Mouse (Mus musculus): ENCODE measurements around the gene Phf7. TPM values are rescaled to one million over a fixed set of nuclear protein-coding genes. Genes with fewer than 3 reads are reported as not detected.

Gene Phf7
- total RNA-seq, 2 experiments from 2014 or later, result 5.3 to 6.0 TPM

DNA sequence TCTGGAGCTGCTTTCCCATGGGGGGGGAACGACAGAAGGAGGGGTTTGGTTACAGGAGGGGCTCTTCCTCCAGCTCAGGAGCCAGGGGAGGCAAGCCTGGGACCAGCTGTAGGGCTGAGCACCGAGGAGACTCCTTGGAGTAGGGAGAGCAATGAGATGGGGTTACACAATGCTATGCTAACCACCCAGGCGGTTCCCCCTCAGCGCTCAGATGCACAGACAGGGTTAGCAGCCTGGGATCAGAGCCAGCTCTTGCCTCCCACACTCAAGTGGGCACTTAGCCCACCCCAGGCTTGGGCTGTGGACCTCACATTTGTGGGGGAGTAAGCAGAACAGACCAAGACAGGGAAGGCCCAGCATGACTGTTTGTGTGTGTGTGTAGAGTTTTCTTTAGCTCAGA lies 24.1 kb downstream of the Phf7 start:
- TF ChIP-seq CTCF (conservative IDR thresholded peaks at IDR 0.05), result no peak
- peak; percentile 62 to 63 for DNase-seq (ENCODE audit: low spot score in 2 of 2)
- Histone ChIP-seq H3K27ac (peak overlapping the region; percentile 18; the same call in 1 of the 2 replicates), H3K4me3 (no peak overlapping the region)

- peak; percentile 72 for TF ChIP-seq CTCF (conservative IDR thresholded peaks at IDR 0.05)
- H3K27ac ChIP-seq, result no peak within 1 kb of the TSS
- 0 out of 2 replicates have a peak within 1 kb of the TSS, but pooled peaks have one; percentile 8 for H3K4me3 ChIP-seq
Observed at GRCm38 (mm10) chr14:31217666-31218065, 33.5 kb downstream of the Phf7 start, which contains the start of gene Sema3g. Gene Sema3g, plus strand, starts transcription at chr14:31217860.

DNA sequence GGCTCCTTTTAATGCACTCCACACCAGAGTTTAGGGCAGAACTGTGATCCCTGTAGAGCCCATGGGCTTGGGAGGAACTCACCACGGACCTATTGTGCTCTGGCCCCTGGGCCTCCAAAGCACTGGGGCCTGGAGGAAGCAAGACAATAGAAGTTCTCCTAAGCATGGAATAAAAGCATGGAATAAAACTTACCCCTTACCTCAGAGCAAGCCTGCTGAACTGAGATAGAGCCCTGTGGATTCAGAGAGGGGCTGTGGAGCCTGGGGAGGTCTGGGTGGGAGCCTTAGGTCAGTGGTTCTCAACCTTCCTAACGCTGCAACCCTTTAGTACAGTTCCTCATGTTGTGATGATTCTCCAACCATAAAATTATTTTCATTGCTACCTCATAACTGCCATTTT lies 34.3 kb downstream of the Phf7 start, which contains the start of gene Nisch:
TSS of gene Nisch (minus strand) at position 101 of the 400 bp plus-strand sequence.
- Histone ChIP-seq H3K27ac (no peak within 1 kb of the TSS), H3K4me3 (no peak within 1 kb of the TSS)

More at GRCm38 (mm10) chr14:31217666-31218065, 33.5 kb downstream of the Phf7 start, which contains the start of gene Sema3g:
- DNase-seq (ENCODE audit: low spot score in 2 of 2), result no peak

DNA sequence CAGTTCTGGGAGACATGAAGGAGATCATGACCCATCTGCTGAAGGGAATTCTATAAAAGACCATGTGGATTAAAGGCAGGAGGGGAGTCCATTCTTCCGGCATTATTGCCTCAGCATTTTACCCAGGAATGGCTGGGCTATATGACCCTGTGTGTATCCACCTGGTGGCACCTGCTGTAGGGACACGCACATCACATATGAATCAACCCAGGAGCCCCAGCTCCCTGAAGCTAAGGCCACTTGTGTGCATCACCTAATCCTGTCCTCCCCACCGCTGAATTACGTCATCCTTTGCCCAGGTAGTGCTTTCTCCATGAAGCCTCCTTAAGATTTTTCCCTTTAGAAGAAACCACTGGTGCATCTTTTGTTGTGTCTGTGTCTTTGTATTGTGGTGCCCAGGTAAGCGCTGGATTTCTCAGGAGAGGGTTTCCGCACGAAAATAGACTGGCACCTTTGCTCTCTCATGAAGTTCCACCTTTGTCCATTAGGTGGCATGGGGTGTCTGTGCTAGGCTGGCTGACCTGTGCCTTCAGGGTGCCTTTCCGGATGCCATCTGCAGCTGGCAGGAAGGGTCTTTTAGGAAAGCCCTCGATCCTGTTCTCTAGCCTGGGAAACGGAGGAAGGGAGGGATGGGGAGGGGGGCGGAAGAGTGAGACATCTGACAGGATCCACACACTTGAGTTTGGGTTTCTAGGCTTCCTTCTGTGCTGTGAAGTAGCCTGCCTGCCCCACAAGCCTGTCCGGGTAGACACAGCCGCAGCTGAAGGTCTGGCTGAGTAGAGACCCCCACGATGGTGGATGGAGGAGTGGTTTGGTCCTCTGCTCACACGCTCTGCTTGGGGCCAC lies 35.7 kb downstream of the Phf7 start:
- Histone ChIP-seq H3K4me3 (no peak overlapping the region), H3K27ac (no peak overlapping the region)
- peak; percentile 88 for TF ChIP-seq CTCF (conservative IDR thresholded peaks at IDR 0.05)
- peak; percentile 45 to 75 for DNase-seq (ENCODE audit: low spot score in 2 of 2)

More for the DNA sequence above, 34.3 kb downstream of the Phf7 start, which contains the start of gene Nisch:
- no peak for TF ChIP-seq CTCF (conservative IDR thresholded peaks at IDR 0.05)
- DNase-seq (ENCODE audit: low spot score in 2 of 2), result no peak

DNA sequence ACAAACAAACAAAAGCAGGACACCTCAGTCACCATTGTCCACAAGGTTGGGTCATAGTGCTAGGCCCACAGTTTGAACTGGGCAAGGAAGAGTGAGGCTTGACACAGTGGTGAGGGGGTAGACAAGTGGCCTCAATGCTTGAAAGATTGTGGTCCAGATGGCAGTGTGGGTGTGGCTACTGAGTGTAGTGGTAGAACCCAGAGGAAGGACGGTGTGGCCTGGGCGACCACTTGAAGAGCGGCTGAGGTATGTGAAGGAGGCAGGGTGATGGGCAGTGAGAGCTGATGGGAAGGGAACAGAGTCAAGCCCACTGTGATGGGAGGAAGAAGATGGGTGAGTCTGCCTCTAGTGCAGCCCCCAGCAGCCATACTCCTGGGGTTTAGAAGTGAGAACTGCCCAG lies 36.4 kb downstream of the Phf7 start:
- no peak overlapping the region for H3K4me3 ChIP-seq
- H3K27ac ChIP-seq, result no peak overlapping the region
- TF ChIP-seq CTCF (conservative IDR thresholded peaks at IDR 0.05), result no peak
- DNase-seq (ENCODE audit: low spot score in 2 of 2), result no peak

- DNase-seq (ENCODE audit: low spot score in 2 of 2), result no peak
- Histone ChIP-seq H3K4me3 (no peak overlapping the region), H3K27ac (no peak overlapping the region)
- TF ChIP-seq CTCF (conservative IDR thresholded peaks at IDR 0.05), result no peak
Observed at GRCm38 (mm10) chr14:31213868-31214267, 37.2 kb downstream of the Phf7 start.

- no peak overlapping the region for H3K4me3 ChIP-seq
- H3K27ac ChIP-seq, result no peak overlapping the region
- TF ChIP-seq CTCF (conservative IDR thresholded peaks at IDR 0.05), result no peak
- DNase-seq (ENCODE audit: low spot score in 2 of 2), result no peak
Observed at GRCm38 (mm10) chr14:31212499-31212898, 38.6 kb downstream of the Phf7 start.

- no peak for DNase-seq (ENCODE audit: low spot score in 2 of 2)
- Histone ChIP-seq H3K27ac (no peak overlapping the region), H3K4me3 (no peak overlapping the region)
- no peak for TF ChIP-seq CTCF (conservative IDR thresholded peaks at IDR 0.05)
Observed at GRCm38 (mm10) chr14:31211854-31212253, 39.3 kb downstream of the Phf7 start.

- no peak for TF ChIP-seq CTCF (conservative IDR thresholded peaks at IDR 0.05)
- DNase-seq (ENCODE audit: low spot score in 2 of 2), result no peak
- H3K4me3 ChIP-seq, result no peak overlapping the region
- no peak overlapping the region for H3K27ac ChIP-seq
Observed at GRCm38 (mm10) chr14:31209133-31209557, 42.0 kb downstream of the Phf7 start.

GRCm38 (mm10) chr14:31208084-31208483 lies 43.0 kb downstream of the Phf7 start, which contains the start of gene Tnnc1:
Gene Tnnc1, plus strand, starts transcription at chr14:31208312.
- no peak for TF ChIP-seq CTCF (conservative IDR thresholded peaks at IDR 0.05)
- Histone ChIP-seq H3K4me3 (peak within 1 kb of the TSS; percentile 83), H3K27ac (peak within 1 kb of the TSS; percentile 98)
- no peak for DNase-seq (ENCODE audit: low spot score in 2 of 2)

GRCm38 (mm10) chr14:31207070-31207830 lies 43.9 kb downstream of the Phf7 start:
- peak overlapping the region; percentile 83 for H3K4me3 ChIP-seq
- DNase-seq (ENCODE audit: low spot score in 2 of 2), result no peak
- no peak for TF ChIP-seq CTCF (conservative IDR thresholded peaks at IDR 0.05)

DNA sequence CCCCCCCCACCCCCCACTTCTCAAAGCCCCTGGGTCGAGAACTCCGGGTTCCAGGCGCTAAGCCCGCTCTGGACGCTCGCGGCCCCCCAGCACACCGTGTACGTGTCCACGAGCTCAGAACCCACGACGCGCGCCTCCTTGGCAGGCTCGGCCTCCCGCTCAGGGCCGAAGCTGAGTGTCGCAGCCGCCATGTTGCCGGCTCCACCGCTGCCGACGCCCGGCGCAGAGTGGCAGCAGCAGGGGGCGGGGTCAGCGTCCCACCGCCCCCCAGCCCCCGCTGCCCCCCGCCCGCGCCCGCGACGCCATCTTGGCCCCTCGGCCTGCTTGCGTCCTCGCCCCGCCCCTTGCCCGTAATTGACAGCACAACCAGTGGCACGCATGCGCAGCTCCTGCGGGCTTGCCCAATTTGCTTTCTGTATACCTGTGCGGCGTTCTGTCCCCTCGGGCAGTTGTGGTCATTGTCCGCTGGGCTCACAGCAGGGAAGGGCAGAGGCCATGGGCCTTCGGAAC lies 44.6 kb downstream of the Phf7 start:
- DNase-seq (ENCODE audit: low spot score in 2 of 2), result peak; percentile 91 to 94
- H3K27ac ChIP-seq, result peak overlapping the region; percentile 98
- H3K4me3 ChIP-seq, result peak overlapping the region; percentile 83
- 0 out of 2 replicates have a peak, but pooled peaks have one; percentile 2 for TF ChIP-seq CTCF (conservative IDR thresholded peaks at IDR 0.05)

More at GRCm38 (mm10) chr14:31207070-31207830, 43.9 kb downstream of the Phf7 start:
- peak overlapping the region; percentile 98 for H3K27ac ChIP-seq

Data from layer of hippocampus, adult 2 months (tissue).